Mouse (Mus musculus): ENCODE measurements around the gene Ift88. TPM values are rescaled to one million over a fixed set of nuclear protein-coding genes. Genes with fewer than 3 reads are reported as not detected.

Gene Ift88
- total RNA-seq, 2 experiments from 2014 or later, result 16.8 to 18.8 TPM

DNA sequence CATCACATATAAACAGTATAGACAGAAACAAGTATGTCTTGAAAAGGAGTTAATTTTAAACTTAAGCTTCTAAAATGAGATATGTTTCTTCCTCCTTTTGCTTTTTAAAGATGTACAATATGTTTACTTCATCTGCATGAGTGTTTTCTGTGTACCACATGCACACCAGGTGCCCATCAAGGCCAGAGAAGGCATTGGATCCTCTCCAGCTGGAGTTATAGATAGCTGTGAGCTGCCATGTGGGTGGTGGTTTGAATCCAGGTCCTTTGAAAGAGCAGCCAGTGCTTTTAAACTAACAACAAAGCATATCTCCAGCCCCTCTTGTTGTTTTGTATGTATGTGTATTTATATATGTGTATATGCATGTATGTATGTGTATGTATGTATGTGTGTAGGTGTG, 129.1 kb downstream of the Ift88 start:
- no peak for DNase-seq (ENCODE audit: extremely low spot score in 1 of 2, low spot score in 2 of 2)
- intact Hi-C loops (cut with DNase I), result no loop called here

DNA sequence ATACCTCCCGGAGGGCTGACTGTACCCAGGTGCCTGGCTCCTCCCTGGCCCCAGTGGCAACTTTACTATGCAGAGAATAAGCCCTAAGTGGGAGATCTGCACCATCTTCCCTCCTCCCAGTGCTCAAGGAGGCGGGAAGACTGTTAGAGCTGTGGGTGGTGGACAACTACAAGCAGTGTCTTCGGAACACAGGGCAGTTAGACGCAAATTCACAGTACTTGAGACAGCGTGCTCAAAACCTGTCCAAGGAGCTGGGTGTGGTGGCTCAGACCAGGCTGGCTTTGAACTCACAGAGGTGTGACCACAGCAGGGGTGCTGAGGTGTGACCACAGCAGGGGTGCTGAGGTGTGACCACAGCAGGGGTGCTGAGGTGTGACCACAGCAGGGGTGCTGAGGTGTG, 130.6 kb downstream of the Ift88 start:
- intact Hi-C loops (cut with DNase I), result no loop called here
- no peak for DNase-seq (ENCODE audit: extremely low spot score in 1 of 2, low spot score in 2 of 2)

DNA sequence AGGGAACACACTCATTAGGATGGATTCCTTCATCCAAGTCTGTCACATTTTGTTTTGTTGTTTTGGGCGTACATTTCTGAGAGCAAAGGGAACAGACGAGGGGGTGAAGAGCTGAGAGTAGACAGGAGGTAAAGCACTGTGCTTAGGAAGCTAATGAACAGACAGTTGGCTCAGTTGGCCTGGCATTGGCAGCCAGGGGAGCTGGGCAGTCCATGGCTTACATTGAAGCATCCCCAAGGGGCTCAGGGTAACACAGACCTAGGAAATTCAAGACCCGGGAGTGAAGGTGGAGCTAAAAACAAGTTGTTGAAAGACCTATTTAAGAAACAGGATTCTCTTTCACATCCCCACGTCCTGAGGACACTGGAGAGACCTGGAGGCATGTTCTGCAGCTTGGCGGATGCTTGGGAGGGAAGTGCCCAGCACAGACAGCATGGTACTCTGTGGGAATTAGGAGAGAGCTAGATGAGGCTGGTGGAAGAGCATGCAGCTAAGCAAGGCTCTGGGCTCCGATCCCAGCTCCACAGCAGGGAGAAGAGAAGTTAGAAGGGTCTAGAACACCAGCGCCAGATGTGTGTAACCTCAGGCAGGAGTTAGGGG, 131.7 kb downstream of the Ift88 start:
- intact Hi-C loops (cut with DNase I), result no loop called here
- DNase-seq (ENCODE audit: extremely low spot score in 1 of 2, low spot score in 2 of 2), result no peak

DNA sequence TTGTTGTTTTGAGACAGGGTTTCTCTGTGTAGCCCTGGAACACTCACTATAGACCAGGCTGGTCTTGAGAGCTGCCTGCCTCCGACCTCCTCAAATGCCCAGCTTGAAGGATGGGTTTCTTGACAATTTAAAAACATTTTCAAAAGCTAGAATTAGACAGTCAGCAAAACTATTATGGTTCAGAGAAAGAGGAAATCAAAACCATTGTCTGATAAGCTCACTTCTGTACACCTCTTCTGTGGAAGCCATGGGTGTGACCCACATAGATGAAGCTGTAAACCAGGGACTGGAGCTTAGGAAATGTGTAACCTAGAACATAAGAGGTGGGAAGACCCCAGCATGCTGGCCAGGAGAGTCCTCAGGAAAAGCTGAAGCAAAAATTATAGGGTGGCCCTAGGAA, 133.1 kb downstream of the Ift88 start:
- intact Hi-C loops (cut with DNase I), result no loop called here
- DNase-seq (ENCODE audit: extremely low spot score in 1 of 2, low spot score in 2 of 2), result no peak

DNA sequence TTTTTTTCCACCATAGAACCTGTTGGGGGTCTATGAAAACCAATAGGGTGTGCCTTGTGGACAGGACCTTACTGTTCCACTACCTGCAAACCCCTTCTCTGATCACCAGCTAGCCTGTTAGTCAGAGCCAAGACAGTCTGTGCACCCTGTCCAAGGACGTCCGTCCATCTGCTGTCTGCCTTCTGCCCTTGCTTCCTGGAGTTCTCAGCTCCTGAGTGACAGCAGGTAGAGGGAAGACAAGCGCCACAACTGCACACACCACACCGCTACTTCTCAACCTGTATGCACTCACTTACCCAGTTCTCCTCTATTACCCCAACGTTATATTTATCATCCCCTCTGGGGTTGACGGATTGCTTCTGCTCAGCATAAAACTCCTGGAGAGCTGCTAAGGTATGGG, 141.8 kb downstream of the Ift88 start:
- DNase-seq (ENCODE audit: extremely low spot score in 1 of 2, low spot score in 2 of 2), result no peak
- intact Hi-C loops (cut with DNase I), result no loop called here

Other genes starting within 250 kb of the Ift88 start
- gene Cryl1, start 25.5 kb upstream of the Ift88 start, total RNA-seq (2021), result 10 to 100 TPM; 24.1 to 25.8 TPM
- 10 to 100 TPM; 12.5 to 14.8 TPM for gene Il17d, start 100.7 kb downstream of the Ift88 start, total RNA-seq (2021)
- gene Eef1akmt1, start 147.6 kb downstream of the Ift88 start, total RNA-seq (2021), result 10 to 100 TPM; 35.7 to 36.3 TPM
- gene Xpo4, start 241.4 kb downstream of the Ift88 start, total RNA-seq (2021), result 10 to 100 TPM; 14.8 to 15.2 TPM